Mouse (Mus musculus): ENCODE measurements at regions not wholly inside any gene's neighbourhood (a gene's known extent, or its start where the extent isn't known, plus 50 kb on each side); places are given as distances from the start of the nearest gene placed in this dataset.

GRCm38 (mm10) chr6:14044654-14045053, 173.3 kb upstream of the 2610001J05Rik start:
- DNase-seq, result no peak

GRCm38 (mm10) chr6:14025898-14026297, 154.6 kb upstream of the 2610001J05Rik start:
- no peak for DNase-seq

- DNase-seq, result no peak
Observed at GRCm38 (mm10) chr6:14018928-14019327, 147.6 kb upstream of the 2610001J05Rik start.

GRCm38 (mm10) chr6:13982606-13983389, 111.5 kb upstream of the 2610001J05Rik start:
- DNase-seq, result no peak

- no peak for DNase-seq
Observed at GRCm38 (mm10) chr6:13974710-13975506, 103.6 kb upstream of the 2610001J05Rik start.

- DNase-seq, result no peak
Observed at GRCm38 (mm10) chr6:13964471-13964870, 93.2 kb upstream of the 2610001J05Rik start.

GRCm38 (mm10) chr6:13964013-13964412, 92.7 kb upstream of the 2610001J05Rik start:
- DNase-seq, result no peak

- no peak for DNase-seq
Observed at GRCm38 (mm10) chr6:13949640-13950039, 78.3 kb upstream of the 2610001J05Rik start.

GRCm38 (mm10) chr6:13920809-13921760, 49.8 kb upstream of the 2610001J05Rik start:
- no peak for DNase-seq

All from kidney, adult 18-20 months (tissue).